Mouse (Mus musculus) neural tube, embryonic 13.5 days (tissue): Measurements from ENCODE around the gene Gm20388. TPM values are rescaled to one million over a fixed set of nuclear protein-coding genes. Genes with fewer than 3 reads are reported as not detected.

ENCODE experiments used
- ATAC-seq: fragments of 200-750 bp; cut with Nextera tagmentation; 2 replicates; pipeline ENCODE4 v1.8.0; 2017; ENCODE audit warnings: low read depth, mild to moderate bottlenecking, moderate TSS enrichment, moderate library complexity
- H3K27ac ChIP-seq: fragments of 300-500 bp; sonication (generic); replicated peaks from 2 replicates; pipeline ENCODE4 v1.5.1; 2015; ENCODE audit warnings: moderate library complexity, mild to moderate bottlenecking, inconsistent platforms
- H3K27me3 ChIP-seq: fragments of 300-500 bp; sonication (generic); 2 replicates; pipeline ENCODE4 v1.6.1; 2015; ENCODE audit warnings: mild to moderate bottlenecking, inconsistent platforms
- H3K36me3 ChIP-seq: fragments of 300-500 bp; sonication (generic); 2 replicates; pipeline ENCODE4 v1.6.1; 2015; ENCODE audit warnings: mild to moderate bottlenecking, inconsistent platforms
- H3K4me1 ChIP-seq: fragments of 300-500 bp; sonication (generic); replicated peaks from 2 replicates; pipeline ENCODE4 v1.6.1; 2015; ENCODE audit warnings: inconsistent platforms
- H3K4me2 ChIP-seq: fragments of 300-500 bp; sonication (generic); 2 replicates; pipeline ENCODE4 v1.6.1; 2015; ENCODE audit warnings: inconsistent platforms, mild to moderate bottlenecking, moderate library complexity
- H3K4me3 ChIP-seq: fragments of 300-500 bp; sonication (generic); 2 replicates; pipeline ENCODE4 v1.5.1; 2015; ENCODE audit warnings: mild to moderate bottlenecking, inconsistent platforms
- H3K9ac ChIP-seq: fragments of 300-500 bp; sonication (generic); 2 replicates; pipeline ENCODE4 v1.6.1; 2015; ENCODE audit warnings: moderate library complexity, mild to moderate bottlenecking, inconsistent platforms
- H3K9me3 ChIP-seq: fragments of 300-500 bp; sonication (generic); 2 replicates; pipeline ENCODE4 v1.6.1; 2016; ENCODE audit warnings: inconsistent platforms
- WGBS: fragments of 180-500 bp; shearing (Covaris S2); methylation state at CpG from one replicate; pipeline ENCODE4 v1.1.7; 2015; 5-methylcytosine and 5-hydroxymethylcytosine counted together
- polyA plus RNA-seq: library from polyadenylated mRNA; unstranded; fragments of >200 nt; fragmentation: Nextera tagmentation; extraction: Ambion mirVana; gene quantifications from 2 replicates; pipeline ENCODE4 v1.2.1, GENCODE M21; 2015

The Gm20388 gene
- polyA plus RNA-seq, 1 experiment from 2014 or later, result 0.27 TPM

DNA sequence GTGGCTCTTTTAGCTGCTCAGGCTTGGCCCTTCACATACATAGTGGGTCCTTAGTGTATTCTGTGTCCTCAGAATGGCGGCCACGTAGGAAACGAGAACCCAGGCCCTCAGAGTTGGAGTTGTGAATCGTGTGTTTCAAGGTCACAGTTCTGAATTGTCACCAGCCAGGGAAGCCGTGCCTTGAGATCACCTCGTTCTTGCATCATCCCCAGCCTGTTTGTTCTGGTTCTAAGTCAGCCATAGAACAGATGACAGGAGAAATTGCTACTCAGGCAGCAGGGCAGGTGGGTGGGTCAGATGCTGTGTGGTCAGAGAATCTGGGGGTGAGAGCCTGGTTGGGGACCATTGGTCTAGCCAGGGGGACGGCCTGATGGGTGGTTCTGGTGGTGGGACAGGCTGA is 378.6 kb downstream of the Gm20388 start:
- WGBS, result 85% methylated on average over 7 of the region's 7 CpGs
- H3K9ac ChIP-seq, result peak overlapping the region; percentile 47
- H3K4me2 ChIP-seq, result no peak overlapping the region
- no peaks in the 10 kb centered on the region for H3K36me3 ChIP-seq
- no peak overlapping the region for H3K4me3 ChIP-seq
- H3K27ac ChIP-seq, result no peak overlapping the region; the same call in 1 of the 2 replicates
- no peak for ATAC-seq
- no peaks in the 10 kb centered on the region for H3K9me3 ChIP-seq
- peaks cover 91% of the 10 kb centered on the region for H3K4me1 ChIP-seq
- H3K27me3 ChIP-seq, result no peaks in the 10 kb centered on the region; the same call in 1 of the 2 replicates

DNA sequence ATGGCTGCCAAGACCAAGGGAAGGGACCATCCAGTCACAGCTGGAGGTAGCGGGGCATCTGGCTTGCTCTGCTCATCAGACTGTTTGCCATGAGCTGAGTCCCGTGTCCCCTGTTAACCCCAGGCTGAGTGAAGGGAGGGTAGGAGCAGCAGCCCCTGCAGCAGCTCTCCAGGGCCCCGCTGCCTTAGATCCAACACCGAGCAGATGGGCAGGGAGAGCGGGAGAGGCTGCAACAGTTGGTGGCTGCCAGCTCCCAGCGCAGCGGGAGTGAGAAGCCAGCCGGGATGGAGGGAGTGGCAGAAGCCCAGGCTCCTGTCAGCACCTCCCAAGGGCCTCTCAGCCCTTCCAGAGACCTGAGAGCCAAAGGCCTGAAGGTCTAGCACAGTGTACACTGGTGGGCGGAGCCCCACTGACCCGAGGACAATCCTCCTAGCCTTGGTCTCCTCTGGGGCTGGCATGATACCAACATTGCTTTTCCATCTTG is 379.1 kb downstream of the Gm20388 start:
- no peaks in the 10 kb centered on the region for H3K36me3 ChIP-seq
- 26% methylated on average over 10 of the region's 10 CpGs for WGBS
- no peak overlapping the region; the same call in 1 of the 2 replicates for H3K27ac ChIP-seq
- no peak overlapping the region for H3K4me2 ChIP-seq
- H3K9me3 ChIP-seq, result no peaks in the 10 kb centered on the region
- H3K4me3 ChIP-seq, result no peak overlapping the region
- no peak; the same call in 1 of the 2 replicates for ATAC-seq
- peak overlapping the region; percentile 47; the same call in 1 of the 2 replicates for H3K9ac ChIP-seq
- no peaks in the 10 kb centered on the region; the same call in 1 of the 2 replicates for H3K27me3 ChIP-seq
- peaks cover 91% of the 10 kb centered on the region for H3K4me1 ChIP-seq

DNA sequence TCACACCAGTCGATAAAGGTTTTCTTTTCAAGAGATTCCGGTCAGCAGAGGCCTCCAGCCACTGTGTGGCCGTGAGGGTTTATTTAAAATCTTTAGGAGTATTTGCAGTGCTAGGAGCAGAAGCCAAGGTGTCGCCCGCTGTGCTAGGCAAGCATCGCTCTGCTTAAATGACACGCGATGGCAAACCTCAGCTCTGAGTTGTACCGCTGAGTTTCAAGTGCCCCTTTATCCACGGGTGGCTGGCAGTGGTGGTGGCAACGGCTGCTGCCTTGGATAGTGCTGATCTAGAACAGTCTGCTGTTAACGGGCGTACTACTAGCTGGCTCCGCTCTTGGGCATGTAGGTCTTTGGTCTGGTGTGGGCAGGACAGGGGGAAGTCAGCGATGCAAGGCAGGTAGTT is 380.0 kb downstream of the Gm20388 start:
- H3K4me3 ChIP-seq, result no peak overlapping the region
- no peak overlapping the region for H3K27ac ChIP-seq
- H3K9ac ChIP-seq, result no peak overlapping the region
- no peak for ATAC-seq
- no peaks in the 10 kb centered on the region for H3K9me3 ChIP-seq
- H3K4me2 ChIP-seq, result no peak overlapping the region
- peaks cover 91% of the 10 kb centered on the region for H3K4me1 ChIP-seq
- no peaks in the 10 kb centered on the region; the same call in 1 of the 2 replicates for H3K27me3 ChIP-seq
- H3K36me3 ChIP-seq, result no peaks in the 10 kb centered on the region
- WGBS, result 62% methylated on average over 15 of the region's 15 CpGs

DNA sequence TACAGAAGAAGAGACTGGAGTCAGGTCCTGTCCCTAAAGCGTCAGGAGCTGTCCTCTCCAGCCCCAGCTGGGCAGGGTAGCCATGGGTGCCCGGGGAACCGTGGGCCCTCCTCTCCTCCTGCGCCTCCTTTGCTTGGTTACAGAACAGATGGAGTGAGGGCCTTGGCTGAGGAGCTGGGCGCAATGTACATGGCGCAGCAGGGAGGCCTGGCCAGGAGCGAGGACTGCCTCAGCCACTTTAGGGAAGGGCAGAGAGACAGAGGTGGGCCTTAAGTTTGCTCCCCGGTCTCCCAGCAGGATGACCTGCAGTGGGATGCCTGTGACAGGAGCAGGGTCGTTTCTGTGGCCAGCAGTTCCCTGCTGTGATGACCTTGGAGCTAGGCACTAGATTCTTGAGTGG is 381.0 kb downstream of the Gm20388 start:
- Histone ChIP-seq H3K4me1 (peaks cover 92% of the 10 kb centered on the region), H3K27me3 (no peaks in the 10 kb centered on the region), H3K4me2 (no peak overlapping the region), H3K36me3 (no peaks in the 10 kb centered on the region), H3K9ac (no peak overlapping the region), H3K4me3 (no peak overlapping the region), H3K9me3 (no peaks in the 10 kb centered on the region), H3K27ac (peak overlapping the region; percentile 89)
- no peak for ATAC-seq
- 71% methylated on average over 9 of the region's 9 CpGs for WGBS

DNA sequence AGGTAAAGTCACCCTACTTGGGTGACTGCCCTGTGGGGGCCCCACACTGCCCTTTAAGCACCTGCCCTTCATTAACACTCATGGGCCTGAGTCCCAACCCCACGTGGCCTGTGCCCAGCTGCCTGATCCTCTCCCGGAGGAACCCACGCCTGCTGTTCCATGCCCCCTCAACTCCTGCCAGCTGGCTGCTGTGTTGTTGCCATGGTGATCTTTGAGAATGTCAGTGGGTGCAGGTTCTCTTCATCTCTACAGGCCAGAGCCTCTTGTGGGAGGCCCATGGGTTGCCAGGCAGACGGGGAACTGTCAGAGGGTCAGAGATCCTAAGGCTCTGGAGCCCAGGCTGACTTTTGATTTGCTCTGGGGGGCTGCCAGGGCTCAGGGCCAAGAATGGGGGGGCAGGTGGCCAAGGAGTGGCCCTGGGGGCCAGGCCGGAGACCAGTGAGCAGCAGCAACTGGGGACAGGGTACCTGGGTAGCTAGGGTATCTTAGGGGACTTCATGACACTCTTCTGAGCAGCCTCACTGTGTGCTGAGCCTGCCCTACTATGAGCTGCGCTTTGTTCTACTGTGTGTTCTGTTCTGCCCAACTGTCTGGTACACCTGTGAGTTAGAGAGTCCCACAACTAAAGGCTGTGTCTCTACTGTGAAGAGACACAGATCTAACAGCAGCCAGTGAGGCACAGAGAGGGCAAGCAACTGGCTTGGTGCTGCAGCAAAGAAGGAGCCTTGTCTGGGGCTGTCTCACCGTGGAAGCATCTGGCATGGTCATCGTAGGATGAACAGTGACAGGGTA is 381.9 kb downstream of the Gm20388 start:
- Histone ChIP-seq H3K36me3 (no peaks in the 10 kb centered on the region), H3K4me3 (no peak overlapping the region), H3K4me2 (no peak overlapping the region), H3K27me3 (no peaks in the 10 kb centered on the region), H3K9ac (peak overlapping the region; percentile 48; the same call in 1 of the 2 replicates), H3K9me3 (no peaks in the 10 kb centered on the region), H3K4me1 (peaks cover 100% of the 10 kb centered on the region), H3K27ac (peak overlapping the region; percentile 89)
- ATAC-seq, result peak; percentile 49
- WGBS, result 32% methylated on average over 8 of the region's 8 CpGs

DNA sequence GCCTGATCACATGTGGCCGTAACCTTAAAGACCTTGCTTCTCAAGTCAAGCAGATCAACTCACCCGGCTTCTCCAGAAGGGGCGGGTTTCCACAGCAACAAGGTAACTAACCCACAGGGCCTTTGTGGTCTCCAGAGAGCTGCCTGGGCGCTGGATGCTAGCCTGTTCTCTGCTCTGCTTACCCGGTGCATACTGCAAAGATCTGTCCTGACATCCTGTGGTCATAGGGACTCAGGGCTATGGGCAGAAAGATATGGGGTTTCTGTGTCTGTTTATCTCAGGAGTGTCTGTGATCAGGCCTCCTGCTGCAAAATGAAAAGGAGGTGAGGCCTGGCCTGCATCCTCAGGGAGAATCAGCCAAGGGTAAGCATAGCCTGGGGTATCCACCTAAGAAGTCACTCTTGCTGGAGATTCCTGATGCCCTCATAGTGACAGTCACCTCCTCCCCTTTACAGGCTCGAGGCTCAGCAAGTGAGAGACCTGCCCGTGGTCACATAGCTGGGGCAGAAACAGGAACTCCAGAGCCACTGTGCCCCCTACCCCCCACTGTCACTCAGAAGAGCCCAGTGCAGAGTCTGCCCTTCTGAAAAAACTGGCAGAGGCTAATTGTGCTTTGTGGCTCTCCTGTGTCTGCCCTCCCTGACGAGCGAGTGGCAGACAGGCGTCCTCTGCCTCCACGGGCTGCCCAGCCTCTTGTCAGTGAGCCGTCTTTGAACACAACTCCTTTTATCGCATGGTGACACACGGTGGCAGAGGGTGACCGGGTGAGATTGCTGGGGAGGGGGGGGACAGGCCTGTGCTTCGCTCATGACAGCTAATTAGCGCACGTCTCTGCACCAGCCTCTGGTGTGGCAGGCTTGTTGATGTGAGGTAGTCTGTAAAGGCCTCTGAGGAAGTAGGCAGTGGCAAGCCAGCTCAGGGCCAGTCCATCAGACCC is 383.0 kb downstream of the Gm20388 start:
- H3K27me3 ChIP-seq, result no peaks in the 10 kb centered on the region
- no peaks in the 10 kb centered on the region for H3K9me3 ChIP-seq
- 20% methylated on average over 18 of the region's 18 CpGs for WGBS
- H3K4me2 ChIP-seq, result no peak overlapping the region
- peak overlapping the region; percentile 48 for H3K9ac ChIP-seq
- no peak overlapping the region for H3K4me3 ChIP-seq
- H3K36me3 ChIP-seq, result no peaks in the 10 kb centered on the region
- H3K27ac ChIP-seq, result peak overlapping the region; percentile 89
- ATAC-seq, result no peak
- peaks cover 100% of the 10 kb centered on the region for H3K4me1 ChIP-seq

DNA sequence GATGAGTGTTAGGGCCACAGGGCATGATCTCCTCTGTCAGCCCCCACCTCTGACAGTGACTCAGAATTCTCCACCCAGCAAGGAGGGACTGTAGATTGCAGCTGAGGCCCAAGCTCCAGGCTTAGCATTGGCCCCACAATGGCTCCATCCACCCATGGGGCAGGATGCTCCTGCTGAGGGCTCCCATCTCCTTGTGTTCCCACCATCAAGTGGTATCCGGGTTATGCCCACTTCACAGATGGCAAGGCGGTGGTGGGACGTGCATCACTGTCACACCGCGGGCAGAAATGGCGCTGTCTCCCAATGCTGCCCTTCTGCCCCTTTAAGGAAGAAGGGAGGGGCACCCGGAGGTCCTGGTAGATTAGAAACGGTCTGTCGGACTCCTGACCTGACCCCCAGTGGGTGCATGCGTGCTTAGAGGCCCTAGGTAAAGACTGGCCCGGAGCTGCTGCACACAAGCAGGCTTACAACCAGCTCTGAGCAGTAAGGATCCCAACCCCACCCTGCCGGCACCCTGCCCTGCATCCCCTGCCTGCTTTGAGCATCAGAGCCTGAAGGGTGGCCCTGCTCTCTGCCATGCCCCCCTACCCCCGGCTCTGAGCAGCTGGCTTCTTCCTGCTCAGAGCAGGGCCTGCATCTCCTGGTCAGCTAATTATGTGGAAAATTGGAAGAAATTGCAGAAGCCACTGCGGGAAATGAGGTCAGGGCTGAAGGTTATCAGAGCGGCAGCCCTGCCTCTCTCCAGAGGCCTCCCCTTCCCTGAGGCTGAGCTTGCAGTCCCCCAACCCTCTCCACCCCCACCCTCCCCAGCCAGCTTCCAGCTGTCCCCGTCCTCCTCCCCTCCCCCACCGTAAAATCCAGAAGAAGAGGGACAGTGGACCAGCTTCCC is 384.6 kb downstream of the Gm20388 start:
- whole genome bisulfite sequencing, result 22% methylated on average over 17 of the region's 17 CpGs
- peaks cover 97% of the 10 kb centered on the region for H3K4me1 ChIP-seq
- H3K9ac ChIP-seq, result peak overlapping the region; percentile 38; the same call in 1 of the 2 replicates
- no peaks in the 10 kb centered on the region for H3K9me3 ChIP-seq
- H3K27ac ChIP-seq, result peak overlapping the region; percentile 89
- ATAC-seq, result no peak
- no peaks in the 10 kb centered on the region for H3K27me3 ChIP-seq
- H3K4me2 ChIP-seq, result no peak overlapping the region
- H3K36me3 ChIP-seq, result no peaks in the 10 kb centered on the region
- H3K4me3 ChIP-seq, result no peak overlapping the region

DNA sequence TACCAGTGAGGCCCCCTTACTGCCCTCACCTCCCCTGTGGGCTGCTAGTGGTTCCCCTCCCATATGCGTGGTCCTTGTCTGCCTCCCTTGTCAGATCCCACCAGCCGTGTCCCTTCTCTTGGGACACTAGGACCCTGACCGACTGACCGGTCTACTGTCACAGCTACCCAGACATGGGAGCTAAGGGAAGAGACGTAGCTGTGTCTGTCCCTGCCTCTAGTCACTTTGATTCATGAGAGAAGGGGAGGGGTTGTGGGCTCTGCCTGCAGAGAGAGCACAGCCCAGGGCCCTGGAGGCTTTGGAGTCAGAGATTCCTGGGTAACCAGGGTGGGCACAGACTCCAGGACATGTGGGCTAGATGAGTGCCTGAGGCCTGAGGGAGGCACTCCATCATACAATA is 386.4 kb downstream of the Gm20388 start:
- no peaks in the 10 kb centered on the region for H3K36me3 ChIP-seq
- peaks cover 92% of the 10 kb centered on the region for H3K4me1 ChIP-seq
- no peak overlapping the region for H3K4me3 ChIP-seq
- peak overlapping the region; percentile 89 for H3K27ac ChIP-seq
- WGBS, result 8% methylated on average over 5 of the region's 5 CpGs
- no peak overlapping the region for H3K4me2 ChIP-seq
- 0 out of 2 replicates have a peak, but pooled peaks have one; percentile 14 for ATAC-seq
- peak overlapping the region; percentile 47; the same call in 1 of the 2 replicates for H3K9ac ChIP-seq
- no peaks in the 10 kb centered on the region for H3K9me3 ChIP-seq
- H3K27me3 ChIP-seq, result no peaks in the 10 kb centered on the region

DNA sequence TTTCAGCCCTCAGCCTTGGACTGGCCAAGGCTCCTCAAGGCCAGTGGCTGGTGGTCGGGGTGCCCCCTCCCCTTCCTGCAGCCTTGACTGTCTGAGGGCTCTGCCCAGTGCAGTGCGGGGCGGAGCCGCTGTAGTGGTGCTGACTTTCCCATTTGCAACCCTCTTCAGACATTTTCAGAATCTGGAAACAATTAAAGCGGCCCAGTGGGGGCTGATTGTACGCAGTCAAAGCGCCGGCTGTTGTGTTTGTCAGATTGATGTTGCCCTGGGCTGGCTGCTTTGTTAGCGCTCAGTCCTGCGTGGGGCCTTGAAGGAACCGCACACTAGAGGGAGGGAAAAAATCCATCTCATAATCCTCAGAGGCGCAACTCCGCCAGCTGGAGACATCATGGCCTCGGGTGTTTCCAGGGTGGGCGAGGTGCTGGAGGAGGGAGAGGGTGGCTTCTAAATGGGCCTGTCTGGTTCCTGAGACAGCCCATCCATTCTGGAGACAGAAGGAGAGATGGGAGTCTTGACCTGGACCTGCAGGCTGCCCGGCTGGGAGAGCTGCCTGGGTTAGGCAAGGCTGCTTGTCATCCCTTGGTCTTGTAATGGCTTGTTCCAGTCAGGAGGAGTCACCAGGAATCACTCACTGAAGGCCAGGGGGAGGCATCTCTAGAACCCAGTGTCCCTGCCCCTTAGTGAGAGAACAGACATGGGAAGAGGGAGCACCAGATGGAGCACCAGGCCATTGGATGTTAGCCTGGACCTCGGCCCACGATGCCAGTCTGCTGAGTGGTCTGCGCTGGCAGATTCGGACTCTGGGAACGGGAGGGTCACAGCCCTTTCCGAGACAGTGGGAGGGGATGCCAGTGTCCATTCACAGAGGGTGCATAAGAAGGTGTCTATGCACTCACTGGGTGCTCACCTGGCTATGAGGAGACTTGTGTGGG is 388.2 kb downstream of the Gm20388 start:
- no peaks in the 10 kb centered on the region for H3K27me3 ChIP-seq
- peak; percentile 42 for ATAC-seq
- WGBS, result 30% methylated on average over 22 of the region's 22 CpGs
- H3K4me3 ChIP-seq, result no peak overlapping the region
- H3K4me1 ChIP-seq, result peaks cover 84% of the 10 kb centered on the region
- no peaks in the 10 kb centered on the region for H3K36me3 ChIP-seq
- H3K9ac ChIP-seq, result peak overlapping the region; percentile 47
- no peaks in the 10 kb centered on the region for H3K9me3 ChIP-seq
- H3K4me2 ChIP-seq, result peak overlapping the region; percentile 15; the same call in 1 of the 2 replicates
- peak overlapping the region; percentile 94 for H3K27ac ChIP-seq

DNA sequence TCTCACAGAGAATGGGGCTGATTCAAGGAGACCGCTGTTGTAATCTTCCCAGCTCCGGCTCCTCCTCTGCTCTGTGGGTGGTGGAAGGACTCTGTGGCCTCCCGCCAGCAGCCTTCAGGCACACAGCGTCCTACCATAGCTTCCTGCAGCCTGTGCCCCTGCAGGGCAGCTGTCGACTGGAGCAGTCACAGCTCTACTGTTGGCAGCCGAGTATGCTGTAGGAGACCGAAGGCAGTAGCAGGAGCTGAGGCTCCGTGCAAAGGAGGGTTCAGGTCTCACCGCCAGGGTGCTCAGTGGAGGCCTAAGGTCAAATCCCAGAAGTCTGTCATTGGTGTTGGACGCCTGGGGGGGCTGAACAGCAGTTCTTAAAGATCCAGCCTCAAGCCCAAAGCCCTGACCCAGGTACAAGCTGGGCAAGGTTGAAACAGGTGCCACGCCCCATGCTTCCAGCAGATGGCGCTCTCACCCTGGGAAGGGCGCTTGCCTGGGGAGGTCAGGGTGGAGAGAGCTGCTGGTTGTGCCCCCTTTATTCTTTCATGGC is 390.0 kb downstream of the Gm20388 start:
- Histone ChIP-seq H3K4me1 (peaks cover 76% of the 10 kb centered on the region), H3K27me3 (no peaks in the 10 kb centered on the region), H3K4me3 (no peak overlapping the region), H3K9ac (peak overlapping the region; percentile 46; the same call in 1 of the 2 replicates), H3K9me3 (no peaks in the 10 kb centered on the region), H3K4me2 (peak overlapping the region; percentile 15; the same call in 1 of the 2 replicates), H3K36me3 (no peaks in the 10 kb centered on the region), H3K27ac (peak overlapping the region; percentile 71)
- peak; percentile 28; the same call in 1 of the 2 replicates for ATAC-seq
- 4% methylated on average over 13 of the region's 13 CpGs for WGBS
